Mouse (Mus musculus): ENCODE measurements around the gene Myo10. TPM values are rescaled to one million over a fixed set of nuclear protein-coding genes. Genes with fewer than 3 reads are reported as not detected.

Gene Myo10
- polyA plus RNA-seq, 1 experiment from 2014 or later = 5.9 TPM

- Histone ChIP-seq H3K36me3 (replicated peaks; ENCODE audit: insufficient read depth, low read length) (peaks cover 23% of the 10 kb centered on the region), H3K4me1 (ENCODE audit: insufficient read depth) (no peaks in the 10 kb centered on the region), H3K9me3 (ENCODE audit: low read length) (no peaks in the 10 kb centered on the region), H3K27me3 (ENCODE audit: insufficient read depth, low read length) (no peaks in the 10 kb centered on the region), H3K27ac (ENCODE audit: low read depth) (no peak overlapping the region), H3K9ac (replicated peaks) (no peak overlapping the region), H3K4me3 (ENCODE audit: low read depth, low read length) (no peak overlapping the region), H3K4me2 (ENCODE audit: low read depth, low read length) (no peak overlapping the region)
- DNase-seq (no peak), ATAC-seq (no peak)
- TF ChIP-seq CTCF (IDR thresholded peaks at IDR 0.05; ENCODE audit: low read depth) (no peak), EP300 (IDR thresholded peaks at IDR 0.05; ENCODE audit: low read depth) (no peak)
- WGBS (ENCODE audit: insufficient replicate concordance) = 79% methylated on average over 9 of the region's 9 CpGs
Measured at GRCm38 (mm10) chr15:25787406-25787805, 165.1 kb downstream of the Myo10 start.

- no peak for ATAC-seq
- no peak overlapping the region for H3K4me3 ChIP-seq (ENCODE audit: low read depth, low read length)
- 86% methylated on average over 8 of the region's 8 CpGs for WGBS (ENCODE audit: insufficient replicate concordance)
- no peak overlapping the region for H3K4me2 ChIP-seq (ENCODE audit: low read depth, low read length)
- no peak overlapping the region for H3K9ac ChIP-seq (replicated peaks)
- H3K27me3 ChIP-seq (ENCODE audit: insufficient read depth, low read length) = no peaks in the 10 kb centered on the region
- no peaks in the 10 kb centered on the region for H3K9me3 ChIP-seq (ENCODE audit: low read length)
- no peaks in the 10 kb centered on the region for H3K4me1 ChIP-seq (ENCODE audit: insufficient read depth)
- TF ChIP-seq CTCF (IDR thresholded peaks at IDR 0.05; ENCODE audit: low read depth) = no peak
- TF ChIP-seq EP300 (IDR thresholded peaks at IDR 0.05; ENCODE audit: low read depth) = no peak
- no peak for DNase-seq
- H3K36me3 ChIP-seq (replicated peaks; ENCODE audit: insufficient read depth, low read length) = peaks cover 26% of the 10 kb centered on the region
- H3K27ac ChIP-seq (ENCODE audit: low read depth) = no peak overlapping the region
Measured at GRCm38 (mm10) chr15:25787965-25788364, 165.6 kb downstream of the Myo10 start.

- Histone ChIP-seq H3K9me3 (ENCODE audit: low read length) (no peaks in the 10 kb centered on the region), H3K4me3 (ENCODE audit: low read depth, low read length) (no peak overlapping the region), H3K4me2 (ENCODE audit: low read depth, low read length) (no peak overlapping the region), H3K27me3 (ENCODE audit: insufficient read depth, low read length) (no peaks in the 10 kb centered on the region), H3K4me1 (ENCODE audit: insufficient read depth) (no peaks in the 10 kb centered on the region), H3K36me3 (replicated peaks; ENCODE audit: insufficient read depth, low read length) (peaks cover 32% of the 10 kb centered on the region), H3K9ac (replicated peaks) (no peak overlapping the region), H3K27ac (ENCODE audit: low read depth) (no peak overlapping the region)
- no peak for ATAC-seq
- DNase-seq = no peak
- TF ChIP-seq EP300 (IDR thresholded peaks at IDR 0.05; ENCODE audit: low read depth) (no peak), CTCF (IDR thresholded peaks at IDR 0.05; ENCODE audit: low read depth) (no peak)
- 84% methylated on average over 7 of the region's 7 CpGs for WGBS (ENCODE audit: insufficient replicate concordance)
Measured at GRCm38 (mm10) chr15:25788565-25788964, 166.2 kb downstream of the Myo10 start.

GRCm38 (mm10) chr15:25789241-25789640, 166.9 kb downstream of the Myo10 start:
- DNase-seq = no peak
- Histone ChIP-seq H3K27ac (ENCODE audit: low read depth) (no peak overlapping the region), H3K9ac (replicated peaks) (no peak overlapping the region), H3K27me3 (ENCODE audit: insufficient read depth, low read length) (no peaks in the 10 kb centered on the region), H3K4me3 (ENCODE audit: low read depth, low read length) (no peak overlapping the region), H3K4me1 (ENCODE audit: insufficient read depth) (no peaks in the 10 kb centered on the region), H3K9me3 (ENCODE audit: low read length) (no peaks in the 10 kb centered on the region), H3K4me2 (ENCODE audit: low read depth, low read length) (no peak overlapping the region), H3K36me3 (replicated peaks; ENCODE audit: insufficient read depth, low read length) (peaks cover 34% of the 10 kb centered on the region)
- no peak for ATAC-seq
- TF ChIP-seq CTCF (IDR thresholded peaks at IDR 0.05; ENCODE audit: low read depth) (no peak), EP300 (IDR thresholded peaks at IDR 0.05; ENCODE audit: low read depth) (no peak)
- WGBS (ENCODE audit: insufficient replicate concordance) = 79% methylated on average over 10 of the region's 10 CpGs

GRCm38 (mm10) chr15:25791660-25792353, 169.5 kb downstream of the Myo10 start:
- Histone ChIP-seq H3K9me3 (ENCODE audit: low read length) (no peaks in the 10 kb centered on the region), H3K4me2 (ENCODE audit: low read depth, low read length) (no peak overlapping the region), H3K4me3 (ENCODE audit: low read depth, low read length) (no peak overlapping the region), H3K27me3 (ENCODE audit: insufficient read depth, low read length) (no peaks in the 10 kb centered on the region), H3K36me3 (replicated peaks; ENCODE audit: insufficient read depth, low read length) (peaks cover 30% of the 10 kb centered on the region), H3K4me1 (ENCODE audit: insufficient read depth) (no peaks in the 10 kb centered on the region), H3K27ac (ENCODE audit: low read depth) (no peak overlapping the region), H3K9ac (replicated peaks) (no peak overlapping the region)
- peak; percentile 36 for TF ChIP-seq CTCF (IDR thresholded peaks at IDR 0.05; ENCODE audit: low read depth)
- TF ChIP-seq EP300 (IDR thresholded peaks at IDR 0.05; ENCODE audit: low read depth) = no peak
- ATAC-seq = 0 out of 2 replicates have a peak, but pooled peaks have one; percentile 12
- 65% methylated on average over 8 of the region's 8 CpGs for WGBS (ENCODE audit: insufficient replicate concordance)
- no peak for DNase-seq

- no peak for DNase-seq
- 83% methylated on average over 8 of the region's 8 CpGs for WGBS (ENCODE audit: insufficient replicate concordance)
- peaks cover 33% of the 10 kb centered on the region for H3K36me3 ChIP-seq (replicated peaks; ENCODE audit: insufficient read depth, low read length)
Measured at GRCm38 (mm10) chr15:25794123-25794522, 171.8 kb downstream of the Myo10 start.

More at GRCm38 (mm10) chr15:25794123-25794522, 171.8 kb downstream of the Myo10 start:
- H3K27ac ChIP-seq (ENCODE audit: low read depth) = no peak overlapping the region
- ATAC-seq = no peak
- H3K9ac ChIP-seq (replicated peaks) = no peak overlapping the region
- no peaks in the 10 kb centered on the region for H3K27me3 ChIP-seq (ENCODE audit: insufficient read depth, low read length)
- no peak overlapping the region for H3K4me2 ChIP-seq (ENCODE audit: low read depth, low read length)
- no peaks in the 10 kb centered on the region for H3K9me3 ChIP-seq (ENCODE audit: low read length)
- no peaks in the 10 kb centered on the region for H3K4me1 ChIP-seq (ENCODE audit: insufficient read depth)
- no peak for TF ChIP-seq EP300 (IDR thresholded peaks at IDR 0.05; ENCODE audit: low read depth)
- no peak for TF ChIP-seq CTCF (IDR thresholded peaks at IDR 0.05; ENCODE audit: low read depth)
- no peak overlapping the region for H3K4me3 ChIP-seq (ENCODE audit: low read depth, low read length)
